Mouse (Mus musculus) retina, embryonic 14.5 days (tissue): ENCODE measurements around the gene Gnaq.
"Not testable (repeated sequence)": the region's sequence is repeated elsewhere in the genome, so short reads cannot be mapped to it uniquely, and the experiment has no call there.

Experiments used
- DNase-seq: peaks from one replicate; pipeline ENCODE4 v3.0.0-alpha.2; 2015; ENCODE audit warnings: low spot score

Gene Gnaq

GRCm38 (mm10) chr19:16132791-16132864 lies at the start of gene Gnaq:
Gene Gnaq (plus strand): TSS chr19:16132831.
- no peak for DNase-seq

DNA sequence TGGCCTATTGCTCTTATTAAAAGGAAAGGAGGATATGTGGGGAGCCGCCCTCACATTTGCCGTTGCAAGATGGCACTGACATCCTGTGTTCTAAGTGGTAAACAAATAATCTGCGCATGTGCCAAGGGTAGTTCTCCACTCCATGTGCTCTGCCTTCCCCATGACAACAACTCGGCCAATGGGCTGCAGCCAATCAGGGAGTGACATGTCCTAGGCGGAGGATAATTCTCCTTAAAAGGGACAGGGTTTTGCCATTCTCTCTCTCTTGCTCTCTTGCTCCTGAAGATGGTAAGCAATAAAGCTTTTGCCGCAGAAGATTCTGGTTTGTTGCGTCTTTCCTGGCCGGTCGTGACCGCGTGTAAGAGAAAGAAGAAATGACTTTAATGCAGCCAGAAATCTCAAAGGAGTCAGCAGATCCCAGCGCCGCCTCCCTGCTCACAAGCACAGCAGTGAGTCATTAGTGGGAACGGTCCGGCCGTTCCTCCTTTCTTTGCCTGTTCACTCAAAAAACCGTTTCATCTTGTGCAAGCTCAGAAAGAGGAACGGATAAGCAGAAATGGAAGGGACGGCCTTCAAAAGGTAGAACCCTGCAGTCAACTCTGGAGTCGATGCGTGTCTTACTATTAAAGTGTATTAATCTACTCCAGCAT lies 48.5 kb upstream of the Gnaq start:
- DNase-seq: not testable (repeated sequence)

GRCm38 (mm10) chr19:16085248-16085647 lies 47.4 kb upstream of the Gnaq start:
- no peak for DNase-seq

- DNase-seq: no peak
Observed at GRCm38 (mm10) chr19:16086154-16086553, 46.5 kb upstream of the Gnaq start.

GRCm38 (mm10) chr19:16086581-16086980 lies 46.0 kb upstream of the Gnaq start:
- DNase-seq: no peak

GRCm38 (mm10) chr19:16087391-16087790 lies 45.2 kb upstream of the Gnaq start:
- DNase-seq: no peak

DNA sequence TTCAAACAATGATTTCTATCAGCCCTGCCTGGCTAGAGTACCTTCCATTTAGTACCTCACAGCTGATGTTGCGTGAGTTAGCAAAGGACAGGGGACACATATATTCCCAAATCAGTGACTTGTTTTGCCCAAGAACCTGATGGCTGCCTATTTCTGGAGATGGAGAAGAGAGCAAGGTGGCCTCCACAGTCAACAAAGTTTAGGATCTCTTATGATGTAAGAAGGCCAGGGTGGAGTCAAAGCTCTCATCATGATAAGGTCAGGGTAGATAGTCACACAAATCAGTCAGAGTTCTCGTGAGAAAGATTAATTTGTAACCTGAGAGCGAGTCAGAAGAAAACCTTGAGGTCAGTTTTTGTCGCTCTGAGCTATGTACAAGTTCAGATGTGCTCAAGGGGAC lies 39.0 kb upstream of the Gnaq start:
- no peak for DNase-seq

GRCm38 (mm10) chr19:16109901-16110300 lies 22.7 kb upstream of the Gnaq start:
- DNase-seq: no peak

- no peak for DNase-seq
Observed at GRCm38 (mm10) chr19:16110670-16111069, 22.0 kb upstream of the Gnaq start.

- DNase-seq: no peak
Observed at GRCm38 (mm10) chr19:16113295-16113694, 19.3 kb upstream of the Gnaq start.

DNA sequence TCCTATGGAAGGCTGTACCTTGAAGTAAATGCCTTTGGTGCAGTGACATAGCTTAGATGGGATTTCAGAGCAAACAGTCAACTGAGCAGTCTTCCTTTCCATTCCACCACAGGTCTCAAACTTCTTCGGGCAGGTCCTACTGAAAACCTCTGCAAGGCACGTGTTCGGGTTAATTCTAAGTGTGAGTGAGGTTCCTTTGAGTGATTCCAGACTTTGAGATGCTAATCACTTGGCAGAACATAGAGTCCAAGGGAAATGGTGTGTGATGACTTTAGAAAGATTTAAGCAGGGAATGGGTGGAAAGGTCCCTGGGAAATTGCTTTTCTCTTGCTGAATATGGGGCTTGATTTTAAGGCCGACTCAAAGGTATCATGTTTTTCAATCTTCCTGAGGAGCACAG lies 14.2 kb upstream of the Gnaq start:
- DNase-seq: no peak

DNA sequence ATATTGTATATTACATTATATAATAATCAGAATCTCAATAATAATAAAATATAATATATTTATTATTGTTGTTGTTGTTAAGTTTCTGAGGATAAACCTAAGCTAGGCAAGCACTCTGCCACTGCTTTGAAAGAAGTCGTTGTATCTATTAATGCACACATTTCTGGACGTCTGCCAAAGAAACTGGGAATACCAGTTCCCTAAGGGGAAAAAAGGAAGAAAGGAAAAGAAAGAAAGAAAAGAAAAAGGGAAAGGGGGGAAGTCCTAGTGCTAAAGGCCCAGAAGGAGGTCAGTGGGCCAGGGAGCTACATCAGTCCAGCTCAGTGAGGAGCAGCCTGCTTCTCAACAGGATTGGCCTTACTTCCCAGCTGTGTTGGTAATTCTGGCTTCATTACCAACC lies 11.3 kb upstream of the Gnaq start:
- no peak for DNase-seq

DNA sequence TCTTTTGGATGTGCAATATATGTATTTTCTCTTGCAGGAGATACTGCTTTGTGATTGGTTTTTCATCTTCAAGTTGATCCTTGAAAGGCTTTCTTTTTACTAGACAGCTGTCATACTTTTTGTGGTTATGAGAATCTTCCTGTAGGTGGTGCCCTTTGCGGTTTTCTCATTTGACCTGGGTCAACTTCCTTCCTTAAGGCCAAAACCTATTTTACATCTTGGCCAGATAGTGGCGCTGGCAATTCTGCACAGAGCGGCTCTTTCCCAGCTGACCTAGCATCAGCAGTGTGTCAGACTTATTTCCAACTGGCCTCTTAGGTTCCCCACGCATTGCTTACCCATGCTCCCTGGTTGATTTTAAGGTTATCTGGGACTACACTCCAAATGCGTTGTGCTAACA lies 3.9 kb upstream of the Gnaq start:
- peak; percentile 45 for DNase-seq

DNA sequence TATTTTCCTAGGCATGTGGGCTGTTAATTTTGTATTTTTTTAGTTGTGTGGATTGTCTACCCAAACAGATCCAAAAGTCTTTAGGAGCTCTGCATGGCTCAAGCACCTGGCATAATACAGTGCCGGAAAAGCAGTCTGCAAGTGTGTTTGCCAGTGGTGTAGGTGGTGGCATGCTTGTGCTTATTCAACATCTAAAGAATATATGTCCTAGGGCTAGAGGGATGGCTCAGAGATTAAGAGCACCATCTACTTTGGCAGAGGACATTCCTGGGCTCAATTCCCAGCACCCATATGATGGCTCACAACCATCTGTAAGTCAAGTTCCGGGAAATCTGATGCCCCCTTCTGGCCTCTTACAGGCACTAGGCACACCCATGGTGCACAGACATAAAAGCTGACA lies 3.5 kb upstream of the Gnaq start:
- DNase-seq: no peak

DNA sequence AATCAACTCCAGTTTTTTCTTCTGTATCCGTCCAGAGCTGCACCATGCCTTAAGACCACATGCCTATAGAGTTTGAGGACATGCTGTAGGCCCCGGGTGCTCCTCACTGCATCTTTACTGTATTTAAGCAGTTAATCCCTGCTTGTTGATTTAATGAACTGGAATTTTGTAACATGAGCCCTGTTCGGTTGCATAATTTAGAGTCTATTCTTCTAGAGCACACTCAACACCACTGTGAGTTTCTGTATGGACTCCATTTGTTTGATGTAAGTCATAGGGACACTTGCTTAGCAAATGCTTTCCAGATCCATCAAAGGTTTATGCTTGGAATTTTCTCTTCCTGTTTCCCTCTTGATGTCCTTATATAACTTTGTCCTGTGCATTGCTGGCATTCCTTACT lies 2.2 kb upstream of the Gnaq start:
- DNase-seq: no peak

DNA sequence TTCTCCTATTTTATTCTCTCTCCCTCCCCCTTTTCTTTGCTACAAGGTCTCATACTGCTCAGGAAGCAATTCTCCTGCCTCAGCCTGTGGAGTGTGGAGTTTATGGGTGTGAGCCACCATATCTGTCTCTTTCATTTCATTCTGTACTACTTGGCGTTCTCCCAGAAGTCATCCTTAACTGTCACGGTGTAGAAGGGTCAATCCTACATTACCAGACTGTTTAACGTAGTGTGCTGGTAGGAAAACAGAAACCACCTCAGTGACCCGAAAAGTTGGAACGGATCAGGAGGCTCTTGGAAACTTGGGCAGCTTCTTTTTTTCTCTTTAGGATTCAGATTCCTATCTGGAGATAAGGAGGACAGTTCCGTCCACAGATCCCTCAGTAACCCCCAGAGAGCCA lies 800 bp upstream of the Gnaq start:
- no peak for DNase-seq

GRCm38 (mm10) chr19:16132340-16132790 lies 266 bp upstream of the Gnaq start:
- DNase-seq: peak; percentile 91

GRCm38 (mm10) chr19:16132865-16133720 lies 462 bp downstream of the Gnaq start:
- DNase-seq: peak; percentile 76

DNA sequence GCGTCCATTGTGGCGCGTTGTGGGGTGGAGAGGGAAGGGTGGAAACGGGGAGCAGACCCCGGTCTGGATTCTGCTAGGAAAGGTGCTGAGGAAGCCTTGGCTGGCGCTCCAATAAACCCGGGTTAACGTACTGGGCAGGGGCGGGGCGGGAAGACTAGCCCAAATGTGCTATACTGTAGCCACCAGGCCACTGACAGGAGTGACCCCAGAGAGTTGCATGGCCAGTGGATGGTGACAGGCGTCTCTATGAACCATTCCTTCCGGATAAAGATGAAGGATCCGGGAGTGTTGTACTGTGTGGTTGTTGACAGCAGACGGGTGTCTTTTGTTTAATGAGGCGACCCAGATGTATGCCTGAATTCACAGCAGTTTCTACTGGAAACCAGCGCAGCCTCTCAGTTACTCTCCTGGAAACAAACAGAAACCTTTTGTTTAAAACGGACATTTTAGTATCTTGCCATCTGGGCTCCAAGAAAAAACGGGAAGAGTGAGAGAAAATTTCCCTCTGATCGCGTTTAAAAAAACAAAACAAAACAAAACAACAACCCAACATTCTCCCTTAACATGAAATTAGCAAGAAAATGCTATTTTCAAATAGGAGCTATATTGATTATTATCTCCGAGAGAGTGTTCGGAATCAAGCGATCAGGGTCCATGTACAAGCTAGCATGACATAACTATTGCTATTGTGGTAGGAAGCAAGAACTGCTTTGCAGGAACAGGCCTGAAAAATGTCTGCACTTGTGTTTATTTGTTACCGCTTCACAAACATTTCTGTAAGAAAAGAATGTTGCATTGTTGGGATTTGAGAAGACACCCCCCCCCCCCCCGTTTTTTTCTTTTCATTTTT lies 1.3 kb downstream of the Gnaq start:
- peak; percentile 67 for DNase-seq

GRCm38 (mm10) chr19:16138064-16138580 lies 5.5 kb downstream of the Gnaq start:
- DNase-seq: no peak

DNA sequence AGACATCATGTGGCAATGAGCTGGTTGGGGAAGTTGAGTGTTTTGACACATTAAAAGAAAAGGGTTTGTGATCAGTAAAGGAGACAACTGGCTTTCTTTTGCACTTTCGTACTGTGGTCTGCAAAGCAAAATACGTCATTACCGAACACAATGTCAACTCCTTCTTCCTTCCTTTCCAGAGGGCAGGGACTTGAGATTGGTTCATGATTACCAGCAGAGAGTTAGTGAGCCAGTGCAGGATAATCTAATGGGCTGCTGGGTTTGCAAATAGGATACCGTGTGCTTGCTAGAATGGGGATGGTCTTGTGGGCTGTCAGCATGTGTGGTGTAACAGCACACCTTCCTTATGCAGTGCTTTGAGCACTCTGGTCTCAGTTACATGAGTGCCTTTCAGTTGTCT lies 8.1 kb downstream of the Gnaq start:
- no peak for DNase-seq

- no peak for DNase-seq
Observed at GRCm38 (mm10) chr19:16141857-16142256, 9.2 kb downstream of the Gnaq start.

DNA sequence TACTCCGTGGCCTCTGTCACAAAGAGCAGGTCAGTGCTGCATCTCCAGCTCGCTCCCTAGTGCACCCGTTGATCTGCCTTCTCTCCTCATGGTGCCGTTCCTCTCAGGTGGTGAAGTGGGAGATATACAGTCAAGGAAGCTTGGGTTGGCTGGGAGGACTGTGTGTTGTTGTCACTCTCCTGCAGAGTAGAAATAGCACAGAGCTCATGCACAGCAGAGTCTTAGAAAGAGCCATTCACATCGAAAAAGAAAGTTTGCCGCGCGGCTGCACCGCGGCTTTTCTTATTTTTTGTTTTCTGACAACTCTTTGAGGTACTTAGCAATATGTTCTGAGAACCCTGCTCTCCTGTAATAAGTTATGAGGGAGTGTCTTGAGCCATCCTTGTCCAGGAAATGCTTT lies 10.4 kb downstream of the Gnaq start:
- no peak for DNase-seq
